Mouse (Mus musculus): Measurements from ENCODE around the gene Prkn. TPM values are rescaled to one million over a fixed set of nuclear protein-coding genes. Genes with fewer than 3 reads are reported as not detected.

Prkn gene
- polyA plus RNA-seq, 1 experiment: 21.7 TPM

DNA sequence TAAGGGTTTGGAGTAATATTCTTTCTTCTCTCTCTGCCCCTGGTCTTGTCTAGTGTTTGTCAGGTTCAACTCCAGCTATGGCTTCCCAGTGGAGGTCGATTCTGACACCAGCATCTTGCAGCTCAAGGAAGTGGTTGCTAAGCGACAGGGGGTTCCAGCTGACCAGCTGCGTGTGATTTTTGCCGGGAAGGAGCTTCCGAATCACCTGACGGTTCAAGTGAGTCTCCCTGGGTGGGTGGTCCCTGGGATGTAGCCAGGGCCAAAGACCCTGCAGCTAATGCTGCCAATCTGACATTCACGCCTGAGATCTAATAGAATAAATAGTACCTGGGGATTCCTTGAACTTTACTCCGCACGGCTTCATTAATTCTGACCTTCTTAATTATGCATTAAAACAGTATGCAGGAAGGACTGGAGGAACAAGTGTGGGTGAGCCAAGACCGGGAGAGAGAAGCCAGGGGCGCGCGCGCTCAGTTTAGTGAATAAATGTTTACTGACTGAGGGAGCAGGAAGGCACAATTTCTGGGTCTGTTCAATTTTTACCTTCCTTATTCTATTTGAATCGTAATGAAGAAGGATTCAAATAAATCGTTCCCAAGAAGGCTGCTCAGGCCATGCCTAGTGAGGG lies 227.0 kb downstream of the Prkn start:
- Histone ChIP-seq H3K4me3 (ENCODE audit: insufficient read depth, low read length) (no peak overlapping the region), H3K27ac (ENCODE audit: insufficient read depth, low read length) (no peak overlapping the region), H3K4me1 (ENCODE audit: control insufficient read depth, insufficient read depth, low read length) (no peaks in the 10 kb centered on the region)
- no peak for TF ChIP-seq CTCF (IDR thresholded peaks at IDR 0.05; ENCODE audit: extremely low read depth, insufficient read depth, low read length)
- no peak for TF ChIP-seq POLR2A (IDR thresholded peaks at IDR 0.05; ENCODE audit: extremely low read depth, insufficient read depth, low read length)

- Histone ChIP-seq H3K27ac (ENCODE audit: insufficient read depth, low read length) (0 out of 2 replicates have a peak overlapping the region, but pooled peaks have one; percentile 8), H3K4me1 (ENCODE audit: control insufficient read depth, insufficient read depth, low read length) (no peaks in the 10 kb centered on the region), H3K4me3 (ENCODE audit: insufficient read depth, low read length) (no peak overlapping the region)
- no peak for TF ChIP-seq POLR2A (IDR thresholded peaks at IDR 0.05; ENCODE audit: extremely low read depth, insufficient read depth, low read length)
- peak; percentile 41 for TF ChIP-seq CTCF (IDR thresholded peaks at IDR 0.05; ENCODE audit: extremely low read depth, insufficient read depth, low read length)
Measured at GRCm38 (mm10) chr17:11067704-11068475, 227.7 kb downstream of the Prkn start.

- Histone ChIP-seq H3K4me3 (ENCODE audit: insufficient read depth, low read length) (no peak overlapping the region), H3K27ac (ENCODE audit: insufficient read depth, low read length) (no peak overlapping the region), H3K4me1 (ENCODE audit: control insufficient read depth, insufficient read depth, low read length) (no peaks in the 10 kb centered on the region)
- no peak for TF ChIP-seq CTCF (IDR thresholded peaks at IDR 0.05; ENCODE audit: extremely low read depth, insufficient read depth, low read length)
- no peak for TF ChIP-seq POLR2A (IDR thresholded peaks at IDR 0.05; ENCODE audit: extremely low read depth, insufficient read depth, low read length)
Measured at GRCm38 (mm10) chr17:11070996-11071395, 230.8 kb downstream of the Prkn start.

DNA sequence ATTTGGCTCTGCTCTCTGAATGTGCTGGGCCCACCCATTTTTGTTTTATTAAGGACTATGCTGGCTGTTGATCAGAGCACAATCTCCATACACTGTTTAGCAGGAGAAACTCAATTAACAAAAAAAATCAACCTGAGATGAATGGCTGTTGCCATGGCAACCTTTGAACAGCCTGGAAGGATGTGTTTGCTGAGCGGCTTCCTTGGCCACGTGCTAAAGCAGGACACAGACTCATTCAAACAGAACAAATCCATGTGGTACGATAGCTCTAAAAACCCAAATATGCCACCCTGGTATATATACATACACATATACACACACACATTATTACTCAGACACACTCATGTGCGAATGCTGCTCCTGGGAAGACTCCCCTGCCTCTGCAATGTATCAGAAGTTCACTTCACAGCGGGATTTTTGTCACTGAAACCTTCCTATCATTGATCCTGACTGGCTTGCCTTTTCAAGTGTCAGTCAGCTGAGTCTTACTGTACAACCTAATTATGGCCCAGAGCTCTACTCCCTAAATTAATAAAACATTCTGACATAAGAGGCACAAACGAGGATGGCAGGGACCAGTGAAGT lies 236.2 kb downstream of the Prkn start:
- H3K4me1 ChIP-seq (ENCODE audit: control insufficient read depth, insufficient read depth, low read length): peaks cover 1% of the 10 kb centered on the region; the same call in 1 of the 2 replicates
- no peak for TF ChIP-seq CTCF (IDR thresholded peaks at IDR 0.05; ENCODE audit: extremely low read depth, insufficient read depth, low read length)
- TF ChIP-seq POLR2A (IDR thresholded peaks at IDR 0.05; ENCODE audit: extremely low read depth, insufficient read depth, low read length): no peak
- H3K27ac ChIP-seq (ENCODE audit: insufficient read depth, low read length): no peak overlapping the region
- H3K4me3 ChIP-seq (ENCODE audit: insufficient read depth, low read length): no peak overlapping the region

DNA sequence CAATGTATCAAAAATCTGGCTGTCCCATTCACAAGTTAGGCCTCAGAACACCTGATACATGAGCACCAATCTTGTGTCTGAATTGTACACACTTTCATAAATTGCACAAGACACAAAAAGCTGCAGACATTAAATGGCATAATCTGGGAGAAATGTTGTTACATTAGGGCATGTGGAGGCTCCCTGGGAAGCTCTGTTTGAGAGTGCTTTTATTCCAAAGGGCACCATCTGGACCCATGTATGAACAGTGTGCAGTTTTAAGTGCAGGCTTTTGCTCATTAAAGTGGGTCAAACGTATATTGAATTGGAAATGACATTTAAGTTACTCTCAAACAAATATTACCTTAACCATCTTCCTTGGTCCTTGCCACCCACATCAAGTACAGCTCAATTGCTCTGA lies 246.3 kb downstream of the Prkn start:
- Histone ChIP-seq H3K27ac (ENCODE audit: insufficient read depth, low read length) (no peak overlapping the region), H3K4me1 (ENCODE audit: control insufficient read depth, insufficient read depth, low read length) (peaks cover 2% of the 10 kb centered on the region; the same call in 1 of the 2 replicates), H3K4me3 (ENCODE audit: insufficient read depth, low read length) (no peak overlapping the region)
- TF ChIP-seq CTCF (IDR thresholded peaks at IDR 0.05; ENCODE audit: extremely low read depth, insufficient read depth, low read length): no peak
- no peak for TF ChIP-seq POLR2A (IDR thresholded peaks at IDR 0.05; ENCODE audit: extremely low read depth, insufficient read depth, low read length)

GRCm38 (mm10) chr17:11087088-11087487 lies 246.9 kb downstream of the Prkn start:
- Histone ChIP-seq H3K4me1 (ENCODE audit: control insufficient read depth, insufficient read depth, low read length) (peaks cover 2% of the 10 kb centered on the region; the same call in 1 of the 2 replicates), H3K4me3 (ENCODE audit: insufficient read depth, low read length) (no peak overlapping the region), H3K27ac (ENCODE audit: insufficient read depth, low read length) (no peak overlapping the region)
- TF ChIP-seq POLR2A (IDR thresholded peaks at IDR 0.05; ENCODE audit: extremely low read depth, insufficient read depth, low read length) (no peak), CTCF (IDR thresholded peaks at IDR 0.05; ENCODE audit: extremely low read depth, insufficient read depth, low read length) (no peak)

DNA sequence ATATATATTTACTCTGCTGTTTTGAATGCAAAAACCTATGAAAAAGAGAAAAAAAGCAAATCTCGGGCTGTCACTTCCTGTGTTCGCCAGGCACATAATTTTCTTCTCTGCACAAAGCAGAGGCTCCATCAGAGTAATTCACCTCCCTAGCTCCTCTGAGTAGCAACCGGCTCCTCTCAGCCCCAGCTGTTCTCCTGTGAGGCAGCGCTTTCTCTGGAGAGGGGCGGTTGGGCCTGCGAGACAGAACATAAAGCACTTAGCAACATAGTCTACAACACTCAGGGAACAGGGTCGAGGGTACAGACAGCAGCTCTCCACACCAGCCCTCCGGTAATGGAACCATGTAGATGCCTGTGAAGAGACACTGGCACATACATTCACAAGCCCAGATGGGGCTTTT lies 247.6 kb downstream of the Prkn start:
- no peak overlapping the region for H3K4me3 ChIP-seq (ENCODE audit: insufficient read depth, low read length)
- H3K27ac ChIP-seq (ENCODE audit: insufficient read depth, low read length): no peak overlapping the region
- TF ChIP-seq POLR2A (IDR thresholded peaks at IDR 0.05; ENCODE audit: extremely low read depth, insufficient read depth, low read length): no peak
- no peak for TF ChIP-seq CTCF (IDR thresholded peaks at IDR 0.05; ENCODE audit: extremely low read depth, insufficient read depth, low read length)
- no peaks in the 10 kb centered on the region for H3K4me1 ChIP-seq (ENCODE audit: control insufficient read depth, insufficient read depth, low read length)

DNA sequence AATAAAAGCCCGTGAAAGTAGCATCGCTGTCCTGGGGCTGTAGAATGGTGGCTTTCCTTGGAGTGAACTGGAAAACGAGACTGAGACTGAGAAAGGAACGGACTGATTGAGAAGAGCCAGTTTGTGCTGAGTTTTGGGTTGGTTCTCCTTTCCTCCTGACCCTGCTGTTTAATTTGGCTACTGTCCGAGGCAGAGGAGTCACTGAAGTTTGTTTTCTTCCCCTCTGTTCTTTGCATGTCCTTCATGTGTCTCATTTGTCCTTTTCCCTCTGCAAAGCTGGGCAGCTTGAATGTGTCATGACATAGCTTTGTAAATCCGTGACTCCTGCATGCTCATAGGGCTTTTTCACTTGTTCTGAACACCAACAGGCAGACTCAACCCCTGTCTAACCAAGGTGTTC lies 249.2 kb downstream of the Prkn start:
- Histone ChIP-seq H3K4me3 (ENCODE audit: insufficient read depth, low read length) (no peak overlapping the region), H3K27ac (ENCODE audit: insufficient read depth, low read length) (no peak overlapping the region), H3K4me1 (ENCODE audit: control insufficient read depth, insufficient read depth, low read length) (no peaks in the 10 kb centered on the region)
- TF ChIP-seq CTCF (IDR thresholded peaks at IDR 0.05; ENCODE audit: extremely low read depth, insufficient read depth, low read length) (no peak), POLR2A (IDR thresholded peaks at IDR 0.05; ENCODE audit: extremely low read depth, insufficient read depth, low read length) (no peak)

GRCm38 (mm10) chr17:11092900-11093299 lies 252.7 kb downstream of the Prkn start:
- H3K4me1 ChIP-seq (ENCODE audit: control insufficient read depth, insufficient read depth, low read length): no peaks in the 10 kb centered on the region
- no peak overlapping the region for H3K27ac ChIP-seq (ENCODE audit: insufficient read depth, low read length)
- H3K4me3 ChIP-seq (ENCODE audit: insufficient read depth, low read length): no peak overlapping the region
- TF ChIP-seq CTCF (IDR thresholded peaks at IDR 0.05; ENCODE audit: extremely low read depth, insufficient read depth, low read length): no peak
- no peak for TF ChIP-seq POLR2A (IDR thresholded peaks at IDR 0.05; ENCODE audit: extremely low read depth, insufficient read depth, low read length)
